Mouse (Mus musculus) layer of hippocampus, adult 6 months (tissue): ENCODE measurements around the gene Pmpca. TPM values are rescaled to one million over a fixed set of nuclear protein-coding genes. Genes with fewer than 3 reads are reported as not detected.

Experiments
- long read RNA-seq, 2 experiments: library from polyadenylated mRNA; unstranded; transcript quantifications; one replicate each; pipeline ENCODE4 v2.0.0; 2019 to 2020
- polyA plus RNA-seq: library from polyadenylated mRNA; unstranded; fragments of <200 nt; fragmentation: Nextera tagmentation; gene quantifications from 2 replicates; pipeline ENCODE4 v1.2.3, GENCODE M21; 2021

Pmpca gene
- polyA plus RNA-seq, result 47.8 and 57.9 TPM in 2 replicates
- long read RNA-seq, experiment 1, transcript Pmpca-201 (13 exons, 3,135 nt), result major isoform, 91 of 117 reads
- long read RNA-seq, experiment 1, transcript Pmpca-202 (11 exons, 1,638 nt), result minor isoform, 5 of 117 reads
- long read RNA-seq, experiment 1, partial matches to known transcripts, result 8 of 117 reads
- long read RNA-seq, experiment 1, other reads (novel, unspliced or antisense), result 13 of 117 reads
- long read RNA-seq, experiment 2, transcript Pmpca-201 (13 exons, 3,135 nt), result major isoform, 555 of 685 reads
- long read RNA-seq, experiment 2, transcript Pmpca-202 (11 exons, 1,638 nt), result minor isoform, 21 of 685 reads
- long read RNA-seq, experiment 2, partial matches to known transcripts, result 50 of 685 reads
- long read RNA-seq, experiment 2, other reads (novel, unspliced or antisense), result 59 of 685 reads

DNA sequence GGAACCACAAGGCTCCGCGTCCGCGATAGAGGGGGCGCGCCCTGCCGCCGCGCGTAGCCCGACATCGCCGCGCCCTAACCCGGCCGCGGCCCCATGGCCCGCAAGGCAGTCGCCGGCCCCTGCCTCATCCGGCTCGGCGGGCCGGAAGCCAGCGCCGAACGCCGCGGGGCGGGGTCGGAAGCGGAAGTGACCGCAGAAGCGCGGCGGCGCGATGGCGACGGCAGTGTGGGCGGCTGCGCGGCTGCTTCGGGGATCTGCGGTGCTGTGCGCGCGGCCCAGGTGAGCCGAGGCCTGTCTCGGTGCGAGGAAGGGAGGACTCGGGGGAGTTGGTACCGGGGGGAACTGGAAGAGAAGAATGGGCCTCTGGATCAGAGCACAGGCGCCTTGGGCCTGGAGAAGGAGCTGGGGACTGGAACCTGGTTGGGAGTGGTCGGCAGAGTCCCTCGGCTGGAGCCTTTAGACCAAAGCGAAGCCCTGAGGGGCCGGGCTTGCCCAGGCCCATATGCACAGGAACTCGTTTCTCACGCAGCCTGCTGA lies at the start of gene Pmpca, which contains the start of gene Entr1:
Pmpca (plus strand) TSS at position 186 of the 537 bp plus-strand sequence.
Entr1 (minus strand) TSS at position 163 of the 537 bp plus-strand sequence.

DNA sequence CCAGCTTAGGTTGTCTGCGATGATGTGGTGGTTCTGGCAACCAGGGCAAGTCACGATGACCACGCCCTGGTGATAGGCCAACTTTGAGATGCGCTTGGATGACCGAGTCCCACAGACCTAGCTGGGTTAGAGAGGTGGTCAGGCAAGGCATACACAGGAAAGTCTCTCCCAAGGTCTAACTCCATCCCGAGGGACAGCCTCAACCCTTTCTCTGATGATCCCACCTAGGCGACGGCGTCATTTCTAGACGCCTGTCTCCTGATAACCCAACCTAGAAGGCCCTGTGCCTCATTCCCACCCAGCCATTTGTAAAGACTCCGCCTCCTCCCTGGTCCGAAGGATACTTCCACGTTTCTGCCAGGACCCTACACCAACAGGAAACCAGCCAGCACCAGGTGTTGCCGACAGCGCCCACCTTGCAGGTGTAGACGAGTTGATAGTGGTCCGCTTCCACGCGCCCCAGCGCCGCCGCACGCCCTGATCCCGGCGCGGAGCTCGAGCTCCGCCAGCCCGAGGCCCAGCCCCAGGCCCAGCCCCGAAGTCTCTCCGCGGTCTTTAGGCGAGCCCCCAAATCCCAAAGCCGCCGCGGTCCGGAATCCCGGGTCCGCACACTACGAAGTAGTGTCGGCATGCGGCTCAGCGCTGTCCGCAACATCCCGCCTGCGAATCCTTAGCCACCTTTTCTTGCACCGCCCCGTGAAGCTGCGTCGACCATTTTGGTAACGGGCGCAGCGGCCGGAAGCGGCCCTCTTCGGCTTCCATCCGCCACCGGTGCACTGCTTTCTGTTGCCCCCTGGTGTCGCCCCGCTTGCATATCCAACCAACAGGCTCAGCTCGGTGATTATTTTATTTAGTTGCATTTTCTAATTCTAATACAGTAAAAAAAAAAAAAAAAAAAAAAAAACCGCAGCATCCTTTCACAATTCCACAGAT lies 37.5 kb upstream of the Pmpca start, which contains the start of gene Dnlz:
Dnlz (minus strand) TSS at position 753 of the 933 bp plus-strand sequence.

DNA sequence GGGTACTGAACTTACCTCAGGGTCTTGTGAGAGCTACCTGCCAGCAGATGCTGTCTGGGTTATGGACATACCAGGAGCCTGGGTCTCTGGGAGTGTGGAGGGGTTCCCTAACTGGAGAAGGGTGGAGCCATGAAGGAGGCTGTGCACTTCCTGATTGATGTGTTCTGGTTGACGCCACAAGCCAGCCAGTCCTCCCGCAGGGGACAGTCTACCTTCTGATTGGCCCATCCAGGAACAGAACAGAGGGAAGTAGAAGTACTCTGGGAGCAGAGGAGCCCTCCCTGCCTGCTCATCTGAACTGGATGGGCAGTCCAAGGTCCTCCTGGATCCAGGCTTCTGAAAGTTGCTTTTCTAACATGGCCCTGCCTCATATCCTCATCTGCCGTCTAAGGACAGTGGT lies 28.4 kb upstream of the Pmpca start, which contains the start of gene Card9:
Card9 (minus strand) TSS at position 147 of the 400 bp plus-strand sequence.

DNA sequence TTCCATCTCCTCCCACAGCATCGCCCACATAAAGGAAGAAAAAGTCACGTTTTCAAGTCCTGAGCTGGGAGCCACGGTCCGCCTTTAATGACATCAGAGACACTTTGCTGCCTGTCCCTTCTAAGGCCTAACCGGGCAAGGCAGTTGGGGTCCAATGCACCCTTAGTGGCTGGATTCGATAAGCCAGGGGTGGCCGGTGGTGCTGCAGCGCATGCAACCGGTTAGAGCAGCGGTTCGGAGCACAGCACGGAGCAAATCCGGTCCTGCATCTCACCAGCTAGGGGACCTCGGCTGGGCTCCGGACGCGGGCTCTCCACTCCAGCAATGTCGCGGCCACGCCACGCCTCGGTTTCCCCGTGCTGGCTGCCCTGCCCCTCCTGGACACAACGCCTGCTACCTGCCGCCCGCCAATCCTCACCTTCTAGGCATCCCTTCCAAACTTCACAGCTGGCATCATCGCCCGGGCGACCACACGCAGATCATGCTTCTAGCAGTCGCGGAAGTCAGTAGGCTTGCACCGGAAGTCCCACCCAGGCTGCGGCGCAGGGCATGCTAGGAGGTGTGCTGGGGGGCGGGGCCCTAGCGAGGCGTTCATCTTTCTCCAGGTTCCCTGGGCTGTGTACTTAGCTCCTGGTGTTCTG lies 8.9 kb upstream of the Pmpca start, which contains the start of gene Snapc4:
Snapc4 (minus strand) TSS at position 523 of the 641 bp plus-strand sequence.

DNA sequence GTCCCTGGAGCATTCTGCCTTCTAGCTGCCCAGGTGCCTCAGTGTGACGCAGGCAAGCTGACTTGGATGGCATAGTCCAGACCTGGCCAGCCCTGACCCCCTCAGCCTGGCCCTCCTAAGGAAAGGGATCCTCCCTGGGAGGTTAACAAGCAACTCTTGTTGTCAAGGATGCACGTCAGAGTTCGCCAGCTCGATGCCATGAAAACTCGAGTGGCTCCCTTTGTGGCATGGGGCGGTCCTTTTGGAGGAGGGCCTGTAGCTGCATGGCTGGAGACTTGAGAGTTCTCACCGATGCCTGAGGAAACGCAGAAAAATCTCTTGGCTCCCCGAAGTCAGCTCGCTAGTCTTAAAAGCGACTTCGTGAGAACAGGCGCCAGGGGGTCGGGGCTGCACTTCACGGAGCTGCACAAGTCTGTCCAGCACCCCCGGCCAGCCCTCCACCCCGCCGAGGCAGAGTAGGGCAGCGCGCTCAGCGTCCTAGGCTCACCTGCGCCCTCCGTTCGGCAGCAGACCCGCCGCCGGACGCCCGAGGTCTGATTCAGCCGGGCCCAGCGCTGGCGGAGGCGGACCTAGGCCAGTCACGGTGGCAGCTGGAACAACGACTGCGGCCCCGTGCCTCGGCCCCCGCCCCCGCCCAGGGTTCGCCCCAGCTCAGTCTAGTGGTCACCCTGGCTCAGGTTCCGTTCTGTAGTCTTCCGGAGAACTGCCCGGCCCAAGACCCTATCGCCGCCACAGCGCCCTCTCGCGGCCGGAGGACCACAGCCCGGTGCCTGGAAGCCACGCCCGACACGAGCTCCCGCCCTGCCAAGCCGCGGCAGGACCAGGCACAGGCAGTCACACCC lies 19.6 kb downstream of the Pmpca start, which contains the start of gene Inpp5e:
Inpp5e (minus strand) TSS at position 689 of the 842 bp plus-strand sequence.

DNA sequence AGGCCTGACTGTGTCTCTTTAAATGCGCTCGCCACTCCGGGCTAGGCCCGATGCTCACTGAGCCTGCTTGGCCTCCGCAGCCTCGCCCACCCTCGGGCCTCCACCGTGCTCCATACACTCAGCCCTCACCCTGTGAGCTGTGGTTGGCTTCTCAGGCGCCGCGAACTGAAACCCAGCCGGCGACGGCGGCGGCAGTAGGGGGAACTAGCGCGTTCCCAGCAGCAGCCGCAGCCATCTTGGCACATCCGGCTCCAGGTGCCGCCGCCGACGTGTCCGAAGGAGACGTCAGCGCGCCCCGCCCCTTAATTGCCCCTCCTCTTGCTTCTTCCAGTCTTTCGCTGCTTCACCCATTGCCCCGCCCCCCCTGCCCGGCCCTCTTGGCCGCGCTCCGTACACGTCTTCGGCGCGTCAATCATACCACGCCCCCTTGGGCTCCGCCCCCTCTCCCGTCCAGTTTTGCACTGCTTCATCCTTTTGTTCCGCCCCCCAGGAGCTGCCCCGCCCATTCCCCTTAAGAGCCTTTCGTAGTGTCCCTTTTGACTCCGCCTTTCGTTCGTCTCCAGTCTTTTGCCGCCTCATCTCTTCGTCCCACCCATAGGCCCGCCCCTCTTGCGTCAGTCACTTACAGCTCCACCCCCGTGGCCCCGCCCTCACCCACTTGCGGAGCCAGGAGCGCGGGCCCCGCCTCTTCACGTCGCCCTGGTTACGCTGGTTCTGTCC lies 56.0 kb downstream of the Pmpca start, which contains the start of gene Sec16a:
Sec16a (minus strand) TSS at position 271 of the 720 bp plus-strand sequence.

Other genes with a start within 250 kb of the Pmpca start
- gene Lhx3, start 181.1 kb upstream of the Pmpca start, polyA plus RNA-seq, result 0.16 TPM in 2 replicates
- gene Qsox2, start 151.8 kb upstream of the Pmpca start, polyA plus RNA-seq, result 8.9 and 10.1 TPM in 2 replicates
- 0.21 TPM in 2 replicates for gene Ccdc187, start 94.8 kb upstream of the Pmpca start, polyA plus RNA-seq
- 14.3 and 15.6 TPM in 2 replicates for gene Gpsm1, start 73.8 kb upstream of the Pmpca start, polyA plus RNA-seq
- 47.9 and 49.6 TPM in 2 replicates for gene Dnlz, start 37.2 kb upstream of the Pmpca start, polyA plus RNA-seq
- gene Card9, start 28.4 kb upstream of the Pmpca start, polyA plus RNA-seq, result 0.65 and 0.67 TPM in 2 replicates
- 5.3 and 5.5 TPM in 2 replicates for gene Snapc4, start 8.7 kb upstream of the Pmpca start, polyA plus RNA-seq
- 66.4 and 77.0 TPM in 2 replicates for gene Entr1, start within 50 bp of the Pmpca start, polyA plus RNA-seq
- gene Inpp5e, start 19.9 kb downstream of the Pmpca start, polyA plus RNA-seq, result 4.2 and 4.4 TPM in 2 replicates
- gene Sec16a, start 55.9 kb downstream of the Pmpca start, polyA plus RNA-seq, result 11.0 TPM in 2 replicates
- gene Notch1, start 127.3 kb downstream of the Pmpca start, polyA plus RNA-seq, result 7.5 and 7.7 TPM in 2 replicates
- gene Egfl7, start 190.7 kb downstream of the Pmpca start, polyA plus RNA-seq, result 86.2 and 102 TPM in 2 replicates
- gene Gm20532, start 197.3 kb downstream of the Pmpca start, polyA plus RNA-seq, result not detected in 2 replicates
- 1.4 and 1.9 TPM in 2 replicates for gene Agpat2, start 215.1 kb downstream of the Pmpca start, polyA plus RNA-seq
- 58.7 and 61.4 TPM in 2 replicates for gene Fam69b, start 239.1 kb downstream of the Pmpca start, polyA plus RNA-seq